Mouse (Mus musculus) brain, embryonic 14.5 days (tissue): ENCODE data around the gene Psmc3ip.

Experiments
- CTCF ChIP-seq: fragments of 200-500 bp; IDR thresholded peaks from 2 replicates; pipeline ENCODE4 v1.5.1; 2012; ENCODE audit warnings: inconsistent platforms, mild to moderate bottlenecking, moderate library complexity, borderline replicate concordance; ENCODE audit not compliant: insufficient read depth, insufficient read length; ENCODE audit errors: extremely low read depth
- POLR2A ChIP-seq: fragments of 200-500 bp; IDR thresholded peaks from 2 replicates; pipeline ENCODE4 v1.6.1; 2012; ENCODE audit warnings: mild to moderate bottlenecking, inconsistent platforms, borderline replicate concordance; ENCODE audit not compliant: poor library complexity, insufficient read depth, insufficient read length, severe bottlenecking; ENCODE audit errors: extremely low read depth

GRCm38 (mm10) chr11:101110708-101111107, 15.5 kb upstream of the Psmc3ip start:
- no peak for TF ChIP-seq CTCF
- TF ChIP-seq POLR2A = no peak
